Mouse (Mus musculus) embryo, embryonic 9.5 days (tissue): ENCODE data around the gene Acvr2b.
A peak's percentile ranks its signal among the peaks of the same experiment; 100 is the strongest.

Source experiments
- DNase-seq: peaks from one replicate; pipeline ENCODE4 v3.0.0-alpha.2; 2017; ENCODE audit errors: extremely low spot score

Acvr2b gene

GRCm38 (mm10) chr9:119408898-119409664 is 7.2 kb downstream of the Acvr2b start:
- DNase-seq = no peak

DNA sequence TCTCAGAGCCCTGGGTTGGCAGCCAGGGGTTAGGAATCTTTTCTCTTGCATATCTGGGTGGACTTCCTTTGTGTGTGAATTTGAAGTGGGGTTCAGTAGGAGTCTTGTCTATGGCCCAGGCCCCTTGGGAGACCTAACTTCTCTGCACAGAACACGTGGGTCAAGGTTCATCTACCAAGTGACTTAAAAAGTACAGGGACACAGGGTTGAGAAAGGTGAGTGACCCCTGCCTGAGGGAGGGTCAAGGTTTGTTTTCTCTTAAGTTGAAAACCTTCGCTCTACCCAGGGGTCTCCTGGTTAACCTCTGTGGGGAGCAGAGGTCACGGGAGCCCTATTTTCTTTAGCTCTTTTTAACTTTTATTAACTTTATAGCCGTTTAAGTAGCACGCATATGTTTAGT is 7.9 kb downstream of the Acvr2b start:
- DNase-seq = no peak

DNA sequence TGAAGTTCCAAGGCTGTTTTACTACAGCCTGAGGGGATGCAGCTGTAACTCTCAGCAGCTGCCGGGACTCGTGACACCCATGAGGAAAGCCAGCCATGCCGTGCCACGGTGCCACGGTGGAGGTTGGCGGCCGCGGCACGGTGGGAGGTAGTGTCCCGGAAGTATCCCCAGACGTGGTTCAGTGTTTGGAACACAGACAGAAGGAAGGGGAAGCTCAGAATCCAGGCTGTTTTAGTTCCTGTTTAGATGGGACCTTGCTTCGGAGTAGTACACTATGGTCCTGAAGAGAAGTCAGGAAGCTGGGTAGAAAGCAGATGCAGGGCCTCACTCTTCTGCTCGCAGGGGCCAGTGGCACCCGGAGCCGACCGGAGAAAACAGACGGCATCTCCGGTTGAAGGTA is 16.1 kb downstream of the Acvr2b start:
- DNase-seq = no peak

- DNase-seq = no peak
These were observed 18.0 kb downstream of the Acvr2b start for GRCm38 (mm10) chr9:119419852-119420438.

DNA sequence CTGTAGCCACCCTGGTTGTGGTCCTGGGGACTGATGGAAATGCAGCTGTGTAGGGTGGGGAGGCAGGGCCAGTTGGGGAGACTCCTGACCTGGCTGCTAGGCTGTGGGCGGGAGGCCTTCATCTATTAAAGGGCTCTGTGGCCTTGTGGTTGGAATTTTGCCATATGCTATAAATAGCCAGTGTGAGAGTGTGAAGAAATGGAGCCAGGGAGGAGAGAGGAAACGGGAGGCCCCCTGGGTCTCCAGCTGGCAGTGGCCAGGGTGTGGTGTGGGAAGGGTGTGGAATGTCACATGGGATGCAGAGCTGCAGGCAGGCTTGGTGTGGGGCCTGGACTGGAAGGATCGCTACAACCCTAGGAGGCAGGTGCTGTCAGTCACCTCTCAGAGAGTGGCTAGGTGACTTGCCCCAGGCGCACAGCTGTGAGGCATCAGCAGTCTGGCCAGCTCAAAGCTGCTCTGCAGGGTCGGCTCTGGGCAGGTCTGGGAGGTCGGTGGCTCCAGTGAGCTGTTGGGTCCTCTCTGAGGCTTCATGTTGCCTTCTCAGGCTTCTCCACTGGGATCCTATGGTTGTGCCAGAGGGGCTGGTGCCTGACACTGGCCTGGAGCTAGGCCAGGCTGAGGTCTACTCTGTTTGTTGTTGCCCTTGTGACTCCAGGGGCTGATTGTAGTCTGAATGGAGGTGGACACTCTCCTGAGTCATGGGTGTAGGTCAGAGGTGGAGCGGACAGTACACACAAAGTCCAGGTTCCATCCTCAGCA is 23.5 kb downstream of the Acvr2b start:
- DNase-seq = no peak

DNA sequence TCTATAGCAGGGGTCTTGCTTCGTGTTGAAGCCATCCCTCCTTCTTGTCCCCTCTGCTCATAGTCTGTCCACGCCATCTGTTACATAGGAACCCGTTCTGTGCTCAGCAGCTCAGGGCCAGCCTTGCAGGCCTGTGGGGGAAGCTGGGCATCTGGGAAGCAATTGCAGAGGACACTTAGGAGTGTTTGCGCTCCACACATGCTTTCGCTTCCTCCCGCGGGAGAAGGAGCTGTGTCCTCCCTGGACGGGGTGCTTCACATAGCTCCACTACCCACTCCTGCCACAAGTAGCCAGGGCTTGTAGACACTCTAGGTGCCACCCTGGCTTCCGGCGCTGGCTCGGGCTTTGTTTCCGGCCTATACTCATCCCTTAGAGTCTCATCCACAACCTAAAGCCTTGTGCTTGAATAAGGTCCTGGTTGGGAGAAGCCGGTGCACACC is 24.1 kb downstream of the Acvr2b start:
- DNase-seq = no peak

DNA sequence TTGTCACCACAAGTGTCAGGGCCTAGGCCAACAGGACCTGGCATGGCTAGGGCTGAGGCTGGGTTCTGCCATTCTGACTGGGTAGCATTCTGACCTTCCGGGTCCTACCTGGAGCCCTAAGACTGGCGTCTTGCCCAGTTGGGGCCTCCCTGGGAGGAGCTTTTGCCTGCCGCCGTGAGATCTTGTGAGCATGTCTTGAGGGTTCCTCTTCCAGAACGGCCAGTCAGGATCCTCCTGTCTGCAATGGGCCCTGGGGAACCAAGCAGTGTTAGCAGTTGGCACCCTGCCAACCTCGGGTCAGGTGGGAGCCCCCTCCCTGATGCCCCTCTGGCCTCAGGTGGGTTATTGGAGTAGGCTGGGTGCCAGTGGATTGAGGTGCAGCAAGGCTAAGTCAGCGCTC is 24.6 kb downstream of the Acvr2b start:
- no peak for DNase-seq

GRCm38 (mm10) chr9:119430311-119430710 is 28.4 kb downstream of the Acvr2b start:
- peak; percentile 70 for DNase-seq

DNA sequence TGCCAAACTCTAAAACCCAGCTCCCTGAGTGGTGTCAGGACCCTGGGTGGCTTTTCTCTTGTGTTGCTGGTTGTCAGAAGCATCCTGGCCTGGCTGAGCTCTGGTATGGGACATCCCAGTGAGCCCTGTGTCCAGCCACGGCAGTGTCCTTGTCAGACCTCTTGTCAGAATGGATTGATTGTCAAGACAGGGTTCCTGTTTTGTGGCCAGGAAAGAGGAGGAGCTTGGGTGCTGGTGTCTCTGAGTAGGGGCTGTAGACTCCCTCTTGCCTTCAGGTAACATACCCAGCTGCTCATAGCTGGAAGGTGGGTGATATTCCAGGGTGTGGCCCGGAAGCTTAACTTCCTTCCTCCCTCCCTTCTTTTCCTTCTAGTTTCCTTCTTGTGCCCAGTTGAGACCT is 33.9 kb downstream of the Acvr2b start:
- no peak for DNase-seq

- no peak for DNase-seq
These were observed 36.1 kb downstream of the Acvr2b start for GRCm38 (mm10) chr9:119438065-119438464.

DNA sequence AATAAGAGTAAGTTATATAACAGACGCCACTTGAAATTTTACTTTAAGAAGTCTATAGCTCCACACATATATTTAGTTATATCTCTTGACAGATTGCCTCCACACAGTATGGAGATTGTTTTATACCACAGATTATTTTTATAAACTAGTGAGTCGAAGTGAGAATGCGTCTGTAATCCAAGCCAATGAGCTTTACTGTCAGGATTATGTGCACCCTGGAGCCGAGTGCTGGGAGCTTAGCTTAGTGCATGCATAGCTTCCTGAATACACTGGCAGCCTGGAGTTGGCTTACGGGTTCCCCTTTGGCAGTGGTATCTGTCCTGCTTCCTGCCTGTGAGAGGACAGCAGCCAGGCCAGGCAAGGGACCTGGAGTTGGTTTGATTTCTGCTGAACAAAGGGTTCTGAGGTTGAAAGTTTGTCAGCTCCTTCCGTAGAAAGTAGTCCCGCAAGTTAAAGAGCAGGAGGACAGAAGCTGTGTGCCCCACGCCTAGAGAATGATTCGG is 36.6 kb downstream of the Acvr2b start:
- no peak for DNase-seq

GRCm38 (mm10) chr9:119444738-119445429 is 43.0 kb downstream of the Acvr2b start, which contains the start of gene Exog:
TSS of gene Exog (plus strand) at chr9:119444943.
- DNase-seq = peak; percentile 97

DNA sequence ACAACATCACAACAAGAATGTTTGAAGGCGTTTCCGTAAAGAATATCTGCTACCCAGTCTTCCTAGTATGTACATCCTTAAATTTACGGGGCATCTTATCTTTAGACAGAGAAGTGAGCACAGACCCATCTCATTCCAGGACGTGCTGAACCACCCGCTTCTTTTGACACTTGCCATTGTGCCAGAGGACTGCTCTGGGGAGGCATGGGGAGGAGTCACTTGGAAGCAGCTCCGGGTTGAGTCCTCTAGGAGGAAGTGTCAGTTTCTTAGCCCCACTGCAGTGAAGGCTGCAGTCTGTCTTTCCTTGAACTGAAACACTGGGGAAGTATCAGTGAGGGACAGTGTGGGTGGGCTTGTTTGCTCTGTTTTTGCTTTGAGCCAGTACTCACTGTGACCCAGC is 43.8 kb downstream of the Acvr2b start:
- DNase-seq = no peak

DNA sequence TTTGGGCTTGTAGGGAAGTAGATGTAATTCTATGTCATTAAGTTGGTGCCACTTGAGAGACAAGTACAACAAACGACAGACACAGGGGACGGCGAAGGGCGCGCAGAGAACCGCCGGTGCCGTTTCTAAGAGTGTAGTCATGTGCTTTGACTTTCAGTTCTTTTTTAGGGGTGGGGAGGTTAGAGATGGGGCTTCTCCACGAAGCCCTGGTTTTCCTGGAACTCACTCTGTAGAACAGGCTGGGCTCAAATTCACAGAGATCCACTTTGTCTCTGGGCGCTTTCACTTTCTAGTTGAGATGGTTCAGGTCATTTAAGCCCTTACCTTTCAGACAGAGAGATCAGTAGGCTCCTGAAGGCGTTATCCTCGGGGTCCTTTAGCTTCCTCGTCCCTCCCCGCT is 54.0 kb downstream of the Acvr2b start:
- DNase-seq = no peak

DNA sequence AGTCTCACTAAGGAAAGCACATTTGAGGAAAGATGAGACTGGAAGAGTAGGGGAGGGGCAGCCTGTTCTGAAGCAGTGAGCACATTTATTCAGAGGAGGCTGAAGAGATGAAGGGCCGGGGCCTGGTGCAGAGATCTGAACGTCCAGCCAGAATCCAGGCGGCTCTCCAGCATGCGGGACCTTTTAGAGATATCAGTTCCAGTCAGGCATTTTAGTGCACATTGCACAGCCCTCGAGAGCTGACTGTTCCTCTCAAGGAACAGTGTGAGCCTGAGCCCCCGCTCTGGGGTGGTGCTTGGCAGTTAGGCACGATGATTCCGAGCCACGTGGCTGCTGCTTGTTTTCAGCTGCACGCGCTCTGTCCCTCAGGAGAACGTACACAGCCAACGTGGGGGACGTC is 55.2 kb downstream of the Acvr2b start:
- no peak for DNase-seq

- peak; percentile 59 for DNase-seq
These were observed 58.5 kb downstream of the Acvr2b start for GRCm38 (mm10) chr9:119460410-119460809.

GRCm38 (mm10) chr9:119465056-119465455 is 63.1 kb downstream of the Acvr2b start:
- DNase-seq = no peak

DNA sequence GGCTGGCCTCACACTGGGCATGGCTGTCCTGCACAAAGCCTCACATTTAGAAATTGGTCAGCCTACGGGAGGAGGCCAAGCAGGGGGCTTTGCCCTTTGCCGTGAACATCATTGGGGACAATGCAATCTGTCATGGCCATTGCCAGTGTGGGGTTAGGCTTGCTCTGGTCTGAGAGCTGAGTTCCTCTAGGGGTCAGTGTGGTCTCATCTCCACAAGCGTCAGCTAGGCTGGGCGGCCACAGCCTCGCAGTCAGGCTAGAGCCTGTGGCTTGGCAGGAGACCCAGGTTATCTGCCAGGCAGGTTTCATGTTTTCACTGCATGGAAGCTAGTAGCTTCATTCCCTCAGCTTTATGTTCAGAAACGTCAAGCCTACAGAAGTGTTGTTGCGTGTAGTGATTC is 63.7 kb downstream of the Acvr2b start:
- DNase-seq = peak; percentile 44

DNA sequence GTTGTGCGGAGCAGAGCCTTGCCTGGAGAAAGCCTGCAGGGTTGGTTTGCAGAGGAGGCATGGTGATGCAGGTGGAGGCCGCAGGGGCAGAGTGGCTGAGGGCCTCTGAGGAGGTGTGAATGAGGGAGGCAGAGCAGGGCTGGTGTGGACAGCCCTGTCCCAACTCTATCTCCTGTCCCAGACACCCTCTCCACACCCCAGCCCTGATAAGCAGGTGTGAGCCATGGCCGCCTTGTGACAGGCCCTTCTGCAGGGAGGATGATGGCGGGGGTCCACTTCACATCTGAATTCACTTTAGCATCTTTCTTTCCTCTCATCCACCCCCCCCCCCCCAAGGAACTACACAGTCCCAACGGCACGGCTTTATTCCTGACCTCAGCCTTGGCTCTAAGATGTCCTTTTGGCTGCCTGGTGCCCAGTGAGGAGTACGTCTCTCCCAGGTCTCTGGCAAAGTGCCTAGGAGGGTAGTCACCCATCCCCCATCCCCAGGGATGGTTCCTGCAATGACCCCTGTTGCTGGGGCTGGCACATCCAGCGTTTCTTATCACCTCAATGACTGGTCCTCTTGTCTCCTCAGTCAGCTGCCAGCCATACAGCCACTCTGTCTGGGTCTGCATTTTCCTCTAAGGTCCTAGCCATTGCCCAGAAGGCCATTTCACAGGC is 67.9 kb downstream of the Acvr2b start:
- DNase-seq = no peak

DNA sequence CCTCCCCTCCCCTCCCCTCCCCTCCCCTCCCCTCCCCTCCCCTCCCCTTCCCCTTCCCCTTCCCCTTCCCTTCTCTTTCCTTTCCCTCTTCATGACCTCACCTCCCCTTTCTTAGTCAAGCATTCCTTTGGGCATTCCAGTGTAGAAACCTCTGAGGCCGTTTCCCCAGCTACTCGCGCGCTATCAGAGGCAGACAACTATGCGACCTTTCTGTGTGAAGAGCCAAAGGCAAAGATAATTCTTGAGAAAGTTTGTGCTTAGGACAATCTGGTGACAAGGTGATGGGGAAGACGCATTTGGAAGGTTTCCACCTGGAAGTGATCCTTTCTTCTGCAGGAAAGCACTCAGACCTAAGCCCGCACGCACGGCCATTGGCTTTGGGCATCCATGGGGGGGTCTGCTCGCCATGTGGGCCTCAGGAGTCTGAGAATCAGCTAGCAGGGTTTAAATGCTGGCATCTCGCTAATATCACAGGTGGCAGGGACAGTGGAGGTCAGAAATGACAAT is 70.5 kb downstream of the Acvr2b start:
- no peak for DNase-seq

DNA sequence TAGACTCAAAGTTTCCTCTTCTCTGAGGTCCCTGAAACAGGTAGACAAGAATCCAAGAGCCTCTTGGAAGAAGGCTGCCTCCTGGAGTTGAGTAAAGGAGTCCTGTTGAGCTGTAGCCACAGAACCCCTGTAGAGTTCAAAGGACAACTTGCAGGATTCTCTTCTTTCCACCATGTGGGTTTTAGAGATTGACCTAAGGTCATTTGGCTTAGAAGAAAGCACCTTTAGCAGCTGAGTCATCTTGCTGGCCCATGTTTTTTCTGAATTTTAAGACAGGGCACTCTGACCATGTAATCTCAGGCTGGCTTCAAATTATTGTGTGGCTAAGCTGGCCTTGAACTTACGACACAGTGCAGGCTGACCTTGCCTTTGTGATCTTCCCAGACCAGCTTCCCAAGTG is 71.1 kb downstream of the Acvr2b start:
- no peak for DNase-seq
